Mouse (Mus musculus) kidney, postnatal 36 days (tissue): ENCODE measurements around the gene Idh3g.

ENCODE experiments used
- DNase-seq, 2 experiments: peaks; one replicate each; pipeline ENCODE4 v3.0.0; 2021 to 2022; ENCODE audit warnings: mixed read lengths in 2 of 2

Idh3g gene

DNA sequence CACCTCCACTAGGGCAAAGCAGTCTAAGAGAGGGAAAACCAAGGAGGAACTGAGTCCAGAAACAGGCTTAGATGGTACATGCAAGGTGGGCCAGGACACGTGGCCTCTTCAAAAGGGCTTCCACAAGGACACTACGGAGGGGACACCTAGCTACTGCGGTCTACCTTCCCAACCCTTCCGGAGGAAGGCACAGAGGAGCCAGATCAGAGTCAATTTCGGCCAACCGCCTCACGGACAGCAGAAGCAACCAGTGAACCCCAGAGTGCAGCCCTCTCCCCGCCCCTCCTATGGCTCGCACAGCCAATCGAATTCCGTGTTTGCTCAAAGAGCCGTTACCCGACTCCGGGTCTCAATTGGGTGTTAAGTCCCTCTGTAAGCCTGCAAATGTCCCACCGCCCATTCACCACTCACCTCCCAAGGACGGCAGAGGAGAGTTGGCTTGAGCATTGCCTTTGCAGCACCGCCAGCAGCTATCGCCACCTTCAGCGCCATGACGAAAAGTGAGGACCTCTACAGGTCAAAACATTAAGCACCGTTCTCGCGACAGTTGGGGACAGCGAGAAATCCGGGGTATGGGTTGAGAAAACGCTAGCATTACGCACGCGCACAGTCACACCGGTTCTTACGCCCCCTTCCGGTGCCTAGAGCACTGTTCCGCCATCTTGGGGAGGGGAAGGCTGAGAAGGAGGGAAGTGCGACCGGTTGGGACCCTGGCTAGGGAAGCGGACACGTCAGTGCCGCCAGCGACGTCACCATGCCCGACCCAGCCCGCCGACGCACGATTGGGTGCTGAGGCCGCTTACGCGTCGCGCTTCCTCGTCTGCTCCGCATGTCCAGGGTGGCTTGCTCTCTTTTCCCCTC lies at the start of gene Idh3g, which contains the start of gene Ssr4:
Idh3g (minus strand) TSS at position 534 of the 861 bp plus-strand sequence.
Ssr4 (plus strand) TSS at position 665 of the 861 bp plus-strand sequence.
- DNase-seq: peak; percentile 94 to 95

DNA sequence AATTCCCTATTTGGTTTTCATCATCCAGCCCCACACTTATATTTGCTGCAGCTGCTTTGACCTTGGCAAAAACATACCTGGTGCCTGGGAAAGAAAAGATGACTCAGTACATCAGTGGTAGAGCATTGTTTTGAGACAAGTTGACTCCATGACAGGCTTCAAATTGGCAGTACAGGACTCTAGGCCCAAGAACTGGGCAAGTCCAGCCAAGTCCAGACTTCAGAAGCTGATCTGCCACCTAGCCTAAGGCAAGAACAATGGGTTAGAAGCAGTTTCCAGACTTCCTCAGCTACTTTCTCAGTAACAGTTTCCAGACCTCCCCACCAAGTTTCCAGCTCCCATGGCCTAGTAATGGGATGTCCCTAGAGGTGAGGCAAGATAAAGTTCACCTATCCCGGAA lies 49.0 kb upstream of the Idh3g start:
- DNase-seq: no peak

DNA sequence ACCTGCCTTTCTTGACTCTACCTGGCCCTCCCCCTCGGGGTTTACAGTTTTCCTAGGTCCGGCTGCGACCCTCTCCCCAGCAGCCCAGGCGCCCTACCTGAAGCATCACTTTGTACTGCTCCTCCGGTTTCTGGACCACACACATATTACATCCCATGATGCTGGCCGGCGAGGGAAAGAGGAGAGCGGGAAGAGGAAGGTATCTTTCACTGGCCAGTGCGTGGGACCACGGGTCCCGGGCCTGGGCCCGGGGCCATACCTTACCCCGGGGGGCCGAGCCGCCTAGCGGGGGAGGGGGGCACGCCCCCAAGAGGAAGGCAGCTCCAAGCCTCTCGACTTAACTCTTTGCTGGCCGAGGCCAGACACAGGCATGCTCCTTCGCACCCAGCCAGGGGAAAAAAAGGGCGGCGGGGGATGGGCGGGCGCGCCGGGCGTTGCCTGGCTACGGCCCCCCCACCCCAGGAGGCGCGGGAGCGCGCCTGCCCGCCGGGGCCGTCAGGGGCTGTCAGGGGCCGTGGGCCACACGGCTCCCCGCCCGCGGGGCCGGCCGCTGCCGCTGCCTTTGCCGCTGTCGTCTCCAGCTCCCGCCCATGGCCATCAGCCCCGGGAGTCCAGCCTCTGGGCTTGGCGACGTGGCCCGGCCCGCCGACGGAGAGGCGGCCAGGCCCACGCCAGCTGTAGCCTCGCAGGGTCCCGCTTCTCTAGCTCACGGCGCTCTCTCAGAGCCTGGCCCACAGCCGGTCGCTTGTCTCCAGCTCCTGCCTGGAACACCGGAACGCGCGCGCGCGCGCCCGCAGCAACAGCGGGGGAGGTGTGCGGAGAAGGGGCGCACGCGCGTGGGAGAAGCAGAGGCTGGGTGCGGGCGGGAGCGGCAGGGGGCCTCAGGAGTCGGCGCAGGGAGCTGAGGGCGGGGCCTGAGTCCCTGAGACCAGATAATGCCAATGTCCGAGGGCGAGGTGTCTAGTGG lies 37.8 kb upstream of the Idh3g start, which contains the start of gene Pdzd4:
Pdzd4 (minus strand) TSS at position 785 of the 967 bp plus-strand sequence.
- peak; percentile 19 to 66 for DNase-seq

DNA sequence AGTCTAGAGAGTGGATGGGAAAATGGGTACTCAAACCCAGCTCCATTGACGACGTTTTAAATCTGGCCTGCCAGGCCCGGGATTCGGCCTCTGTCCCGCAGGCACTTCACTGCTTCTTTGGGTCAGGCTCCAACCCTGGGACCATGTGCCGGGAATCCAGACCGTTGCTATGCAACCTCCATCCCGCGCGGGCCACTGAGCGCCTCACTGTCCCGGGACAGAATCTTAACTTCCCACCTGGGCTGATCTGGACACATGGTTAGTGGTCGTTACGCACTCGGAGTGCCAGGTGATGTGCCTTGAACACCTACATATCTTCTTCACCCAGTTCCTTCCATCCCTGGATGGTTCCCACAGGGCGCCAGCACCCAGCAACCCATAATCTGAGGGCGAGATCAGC lies 37.0 kb upstream of the Idh3g start:
- no peak for DNase-seq

DNA sequence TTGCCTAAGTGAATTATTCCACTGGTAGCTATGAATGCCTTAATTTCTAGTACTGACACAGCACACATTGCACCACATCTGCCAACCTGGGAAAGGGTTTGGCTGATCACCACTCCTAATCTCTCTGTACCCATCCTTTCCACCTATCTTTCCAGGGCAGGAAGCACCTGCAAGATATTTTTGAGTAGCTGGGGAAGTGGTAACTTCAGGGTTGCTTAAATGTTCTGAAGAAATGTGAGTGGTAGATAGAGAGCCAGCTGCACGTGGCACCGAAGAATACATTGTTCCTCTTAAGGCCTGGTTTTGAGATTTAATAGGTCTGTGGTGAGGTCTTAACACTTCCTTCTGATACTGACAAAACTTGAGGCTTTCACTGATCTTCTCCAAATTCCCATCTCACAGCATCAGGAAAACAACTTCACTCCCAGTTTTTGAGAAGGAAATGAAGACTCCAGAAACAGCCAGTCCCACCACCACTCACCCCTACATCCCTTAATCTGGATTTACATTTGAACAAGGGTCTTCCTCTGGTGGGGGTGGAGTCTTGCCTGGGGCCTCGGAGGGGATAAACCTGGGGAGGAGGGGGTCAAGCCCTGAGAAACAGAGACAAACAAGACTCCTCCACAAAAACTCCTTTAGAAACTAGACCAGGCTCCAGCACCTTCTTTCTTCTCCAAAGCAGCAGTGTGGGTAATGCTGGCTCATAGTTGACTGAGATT lies 30.1 kb upstream of the Idh3g start:
- DNase-seq: no peak

DNA sequence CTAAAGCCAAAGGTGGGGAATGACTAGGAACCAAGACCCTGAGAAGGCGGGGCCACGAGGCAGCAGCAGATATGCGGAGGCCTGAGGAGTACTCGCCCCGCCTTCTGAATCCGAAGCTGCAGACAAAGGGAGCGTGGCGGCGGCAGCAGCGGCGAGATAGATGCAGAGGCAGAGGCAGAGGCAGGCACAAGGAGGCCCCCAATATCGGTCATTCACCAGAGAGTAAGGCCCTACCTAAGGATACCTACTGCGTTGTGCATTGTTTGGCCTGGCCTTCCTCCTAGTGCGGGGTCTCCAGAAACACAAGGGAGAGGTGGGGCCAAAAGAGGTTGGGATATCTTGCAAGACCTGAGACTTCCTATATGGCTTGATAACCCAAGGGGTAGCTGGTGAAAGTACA lies 28.4 kb upstream of the Idh3g start:
- DNase-seq: no peak

DNA sequence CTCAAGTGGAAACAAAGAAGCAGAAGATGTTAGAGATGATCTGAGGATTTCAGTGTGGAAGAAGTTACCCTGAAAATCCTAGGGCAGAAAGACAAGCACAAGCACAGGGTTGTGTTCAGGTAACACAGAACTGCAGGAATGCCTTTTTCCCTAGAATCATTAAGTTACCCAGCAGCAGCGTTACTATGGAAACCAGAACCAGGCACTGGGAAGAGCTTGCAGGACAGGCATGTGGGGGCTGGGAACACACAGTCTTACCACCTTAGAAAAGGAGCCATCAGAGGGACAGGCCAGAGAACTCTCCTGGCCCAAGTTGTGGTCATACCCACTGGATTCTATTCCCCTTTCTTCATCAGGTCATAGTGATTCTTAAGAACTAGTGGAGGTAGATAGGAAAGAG lies 19.1 kb upstream of the Idh3g start:
- DNase-seq: no peak

DNA sequence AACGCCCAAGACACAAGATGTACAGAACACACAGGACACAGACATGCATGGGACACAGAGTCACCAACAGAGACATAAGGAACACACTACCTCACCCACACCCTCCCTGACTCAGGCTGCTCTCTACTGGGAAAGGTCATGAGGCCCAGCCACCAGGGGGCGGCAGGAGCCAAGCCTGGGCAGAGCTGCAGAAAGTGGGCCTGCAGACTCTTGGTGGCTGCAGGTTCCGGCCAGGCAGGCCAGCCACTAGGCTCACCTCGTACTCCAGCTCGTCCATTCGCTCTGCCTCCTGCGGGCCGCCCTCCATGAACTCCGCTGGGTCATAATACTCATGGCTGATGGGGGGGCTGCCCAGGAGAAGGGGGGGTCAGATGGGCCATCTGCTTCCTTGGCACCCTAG lies 11.8 kb upstream of the Idh3g start:
- peak; percentile 70 to 90 for DNase-seq

DNA sequence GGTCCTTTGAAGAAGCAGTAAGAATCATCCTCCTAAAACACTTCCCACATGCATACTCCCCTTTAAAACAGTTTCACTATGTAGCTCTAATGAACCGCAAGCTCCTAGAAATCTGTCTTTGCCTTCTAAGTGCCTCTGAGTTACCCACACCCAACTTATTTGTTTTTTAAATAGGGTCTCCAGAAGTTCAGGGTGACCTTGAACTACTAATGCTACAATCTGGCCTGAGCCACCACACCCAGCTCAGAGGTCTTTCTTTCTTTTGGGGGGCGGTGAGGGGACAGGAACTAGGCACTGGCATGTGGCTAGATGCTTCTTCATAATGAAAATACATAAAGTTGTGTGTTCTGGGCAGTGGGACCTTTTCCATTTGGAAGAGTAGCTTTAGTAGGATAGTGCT lies 10.8 kb upstream of the Idh3g start:
- no peak for DNase-seq

DNA sequence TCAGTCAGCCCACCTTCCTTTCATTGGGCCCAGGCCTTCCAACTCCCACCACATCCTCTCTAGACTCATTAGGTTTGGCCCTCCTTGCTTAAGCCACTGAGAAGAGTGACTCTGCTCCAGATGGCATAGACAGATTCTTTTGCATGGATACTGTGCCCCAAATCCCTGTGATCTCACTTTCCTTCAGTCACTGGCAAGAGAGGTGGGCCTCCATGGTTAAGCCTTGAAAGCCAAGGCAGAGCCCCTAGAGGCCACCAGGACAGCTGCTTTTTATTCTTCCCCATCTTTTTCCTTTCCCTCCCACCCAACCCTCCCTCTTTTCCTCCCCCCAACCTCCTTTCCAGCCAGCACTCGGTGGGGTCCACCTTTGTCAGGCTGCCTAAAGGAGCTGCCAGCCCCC lies 6.8 kb upstream of the Idh3g start:
- no peak for DNase-seq

DNA sequence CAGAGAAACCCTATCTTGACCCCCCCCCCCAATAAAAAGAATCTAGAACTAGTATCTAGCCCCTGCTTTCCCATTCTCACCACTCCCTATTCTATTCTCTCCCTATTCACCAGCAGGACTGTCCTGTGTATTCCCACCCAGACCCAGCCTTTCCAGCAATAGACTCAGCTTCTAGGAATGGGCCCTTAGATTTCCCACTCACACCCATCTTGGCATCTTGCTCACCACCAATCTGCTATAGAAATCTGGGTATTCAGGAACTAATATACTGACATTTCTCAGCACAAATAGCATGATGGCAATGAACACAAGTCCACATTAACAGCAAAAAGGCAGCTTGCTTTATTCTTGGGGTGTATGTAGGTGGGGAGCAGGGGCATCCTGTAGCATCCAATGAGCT lies 6.3 kb upstream of the Idh3g start:
- DNase-seq: no peak

DNA sequence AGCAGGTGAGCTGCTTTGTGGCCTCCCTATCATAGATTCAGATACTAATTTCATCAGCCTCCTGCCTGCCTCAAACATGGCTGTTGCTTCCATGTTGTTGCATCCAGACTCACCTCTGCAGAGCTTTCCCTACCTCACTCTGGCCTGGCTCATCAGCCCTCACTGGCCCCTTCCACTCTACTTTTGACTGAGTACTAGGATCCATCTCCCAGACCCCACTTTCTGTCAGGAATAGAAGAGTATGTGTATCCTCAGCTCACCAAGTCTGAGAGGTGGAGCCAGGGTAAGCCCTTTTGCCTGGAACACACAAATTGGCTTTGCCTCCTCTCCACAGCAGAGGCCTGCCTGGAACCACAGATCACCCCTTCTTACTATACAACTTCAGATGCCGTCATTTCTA lies 1.8 kb upstream of the Idh3g start:
- DNase-seq: no peak

DNA sequence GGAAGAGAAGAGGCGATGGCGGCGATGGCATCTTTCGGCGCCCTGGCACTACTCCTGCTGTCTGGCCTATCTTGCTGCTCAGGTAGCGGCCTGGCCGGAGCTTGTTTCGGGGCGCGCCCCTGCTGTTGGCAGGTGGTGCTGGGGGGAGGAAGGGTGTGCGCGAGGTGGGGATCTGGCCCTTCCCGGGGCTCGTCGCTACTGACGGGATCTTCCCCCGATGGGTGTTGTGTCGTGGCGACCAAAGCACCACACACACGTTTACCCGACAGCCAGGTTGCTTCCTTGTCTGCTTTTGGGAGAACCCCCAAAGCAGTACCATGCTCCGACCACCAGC lies 495 bp upstream of the Idh3g start:
- DNase-seq: no peak

DNA sequence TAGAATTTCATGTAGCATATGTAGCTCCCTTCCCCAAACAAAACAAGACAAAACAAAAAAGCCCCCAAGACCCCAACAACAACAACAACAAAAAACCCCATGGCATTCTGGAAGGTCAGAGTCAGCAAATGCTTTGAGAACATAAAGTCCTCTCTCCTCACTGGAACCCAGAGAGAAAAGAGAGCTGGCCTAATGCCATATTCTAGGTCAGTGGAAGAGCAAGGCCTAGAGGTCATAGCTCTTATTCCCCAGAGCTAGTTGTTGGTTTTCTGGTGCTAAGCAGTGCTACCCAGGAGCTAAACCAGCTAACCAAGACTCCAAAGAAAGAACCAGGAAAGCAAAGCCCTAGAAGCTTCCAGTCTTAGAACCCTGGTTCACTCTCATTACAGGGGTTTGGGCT lies 1.0 kb downstream of the Idh3g start:
- DNase-seq: peak; percentile 5 to 76

DNA sequence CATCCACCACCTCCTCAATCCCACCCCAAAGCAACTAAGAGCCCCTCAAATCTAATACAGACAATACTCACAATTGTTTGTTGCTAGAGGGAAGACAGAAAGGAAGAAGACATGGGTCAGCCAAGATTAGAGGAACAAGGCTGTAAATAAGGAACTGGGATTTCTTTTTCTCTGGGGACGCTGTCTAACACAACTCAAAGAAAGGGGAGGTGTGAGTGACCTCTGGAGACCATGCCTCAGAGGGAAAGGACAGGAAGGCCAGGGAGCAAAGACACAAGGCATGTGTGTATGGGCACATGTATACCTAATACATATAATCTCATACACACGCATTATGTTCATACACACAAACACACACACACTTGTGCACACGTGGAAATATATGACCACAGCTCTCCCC lies 4.5 kb downstream of the Idh3g start:
- DNase-seq: no peak

DNA sequence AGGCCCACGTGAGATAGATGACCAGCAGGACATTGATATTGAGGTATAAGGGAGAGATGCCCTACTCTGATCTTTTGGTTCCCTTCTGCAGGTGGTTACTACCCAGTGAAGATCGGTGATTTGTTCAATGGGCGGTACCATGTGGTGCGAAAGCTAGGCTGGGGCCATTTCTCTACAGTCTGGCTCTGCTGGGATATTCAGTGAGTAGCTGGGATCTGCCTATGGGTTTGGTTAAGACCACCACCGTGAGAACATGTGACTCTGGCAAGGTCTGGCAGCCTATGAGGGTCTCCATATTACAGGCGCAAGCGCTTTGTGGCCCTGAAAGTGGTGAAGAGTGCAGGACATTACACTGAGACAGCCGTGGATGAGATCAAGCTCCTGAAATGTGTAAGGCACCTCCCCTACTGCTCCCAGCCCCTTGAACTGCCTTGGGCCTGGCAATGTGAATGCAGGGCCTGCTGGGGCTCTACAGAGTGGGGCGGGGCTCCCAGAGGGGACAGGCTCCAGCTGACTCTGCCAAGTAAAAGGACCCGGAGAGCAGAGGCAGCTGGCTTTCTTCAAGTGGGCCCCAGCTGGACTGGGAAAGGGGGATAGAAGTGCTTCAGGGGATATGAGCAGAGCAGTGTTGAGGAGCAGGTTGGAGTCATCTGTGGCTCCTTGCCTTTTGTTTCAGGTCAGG lies 11.8 kb downstream of the Idh3g start:
- DNase-seq: peak in 1 of 2 experiments; percentile 21

DNA sequence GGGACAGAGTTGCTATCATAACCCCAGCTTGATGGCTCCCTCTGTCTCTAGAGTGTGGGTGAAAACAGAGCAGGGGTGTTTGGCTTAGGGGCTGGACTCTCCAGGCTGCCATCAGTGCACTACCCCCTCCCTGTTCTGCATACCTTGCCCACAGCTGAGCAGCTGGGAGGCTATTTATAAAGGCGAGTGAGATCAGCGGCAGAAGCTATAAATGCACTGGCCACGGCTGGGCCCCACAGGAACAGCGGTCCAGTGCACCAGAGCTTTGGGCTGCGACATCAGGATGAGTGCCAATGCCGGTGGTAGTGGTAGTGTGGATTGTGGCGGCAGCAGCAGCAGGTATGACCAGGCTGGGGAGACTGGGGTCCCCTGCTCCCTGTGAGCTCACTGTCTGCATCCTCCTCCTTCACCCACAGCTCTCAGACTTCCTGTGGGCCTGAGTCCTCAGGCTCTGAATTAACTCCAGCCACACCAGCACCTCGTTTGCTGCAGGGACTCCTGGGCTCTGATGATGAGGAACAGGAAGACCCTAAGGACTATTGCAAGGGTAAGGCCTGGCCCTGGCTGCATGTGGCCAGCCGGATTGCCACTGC lies 12.4 kb downstream of the Idh3g start, which contains the start of gene Srpk3:
Srpk3 (plus strand) TSS at position 238 of the 593 bp plus-strand sequence.
- DNase-seq: peak in 1 of 2 experiments; percentile 12

DNA sequence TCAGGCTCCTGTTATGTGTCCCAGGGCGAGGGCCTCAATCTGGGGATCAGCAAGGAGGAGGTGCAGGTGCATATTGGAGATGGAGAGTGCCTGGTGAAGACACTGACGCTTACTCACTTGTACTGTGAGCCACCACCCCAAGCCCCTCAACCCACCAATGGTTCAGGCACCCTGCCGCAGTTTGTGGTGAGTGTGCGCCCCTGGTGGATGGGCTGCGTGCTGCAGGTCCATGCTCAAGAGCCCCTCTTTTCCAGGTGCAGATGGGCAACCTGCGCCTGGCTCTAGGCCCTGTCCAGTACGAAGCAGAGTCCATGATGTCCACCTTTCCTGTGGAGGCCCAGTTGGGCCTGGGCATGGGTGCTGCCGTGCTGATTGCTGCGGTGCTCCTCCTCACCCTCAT lies 19.4 kb downstream of the Idh3g start:
- peak in 1 of 2 experiments; percentile 53 for DNase-seq

DNA sequence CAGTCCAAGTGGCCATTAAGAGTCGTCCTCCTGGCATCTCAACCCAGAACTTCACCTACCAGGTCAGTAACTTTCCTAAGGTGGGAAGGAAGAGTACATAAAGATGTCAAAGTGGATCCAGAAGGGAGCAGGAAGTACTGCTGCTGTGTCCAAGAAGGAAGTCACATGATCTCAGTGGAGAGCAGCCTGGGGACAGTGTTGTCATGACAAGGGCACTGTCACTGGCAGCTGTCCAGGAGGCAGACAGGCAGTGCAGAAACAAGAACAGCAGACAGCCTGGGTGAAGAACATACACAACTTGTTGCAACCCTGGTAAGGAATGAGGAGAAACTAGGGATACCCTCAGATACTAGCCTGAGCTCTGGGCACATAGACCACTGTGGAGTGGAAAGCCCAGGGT lies 21.4 kb downstream of the Idh3g start:
- DNase-seq: peak; percentile 76 to 77

DNA sequence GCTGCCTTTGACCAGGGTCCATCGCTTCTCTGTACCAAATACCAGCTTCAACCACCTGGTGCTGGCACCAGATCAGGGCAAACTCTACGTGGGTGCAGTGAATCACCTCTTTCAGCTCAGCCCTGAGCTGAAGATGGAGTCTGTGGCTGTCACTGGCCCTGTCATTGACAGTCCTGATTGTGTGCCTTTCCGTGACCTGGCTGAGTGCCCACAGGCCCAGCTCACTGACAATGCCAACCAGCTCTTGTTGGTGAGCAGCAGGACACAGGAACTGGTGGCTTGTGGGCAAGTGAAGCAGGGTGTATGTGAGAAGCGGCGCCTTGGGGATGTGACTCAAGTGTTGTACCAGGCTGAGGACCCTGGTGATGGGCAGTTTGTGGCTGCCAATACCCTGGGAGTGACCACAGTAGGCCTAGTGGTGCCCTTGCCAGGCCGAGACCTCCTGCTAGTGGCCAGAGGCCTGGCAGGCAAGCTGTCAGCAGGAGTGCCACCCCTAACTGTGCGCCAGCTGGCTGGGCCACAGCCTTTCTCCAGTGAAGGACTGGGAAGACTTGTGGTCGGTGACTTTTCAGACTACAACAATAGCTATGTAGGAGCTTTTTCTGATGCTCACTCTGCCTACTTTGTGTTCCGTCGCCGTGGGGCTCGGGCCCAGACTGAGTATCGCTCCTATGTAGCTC lies 27.9 kb downstream of the Idh3g start:
- DNase-seq: peak in 1 of 2 experiments; percentile 13
